Mouse (Mus musculus) limb, embryonic 14.5 days (tissue): ENCODE data around the gene Vps25. TPM values are rescaled to one million over a fixed set of nuclear protein-coding genes. Genes with fewer than 3 reads are reported as not detected.

Source experiments
- ATAC-seq: fragments of 200-750 bp; cut with Nextera tagmentation; 2 replicates; pipeline ENCODE4 v1.8.0; 2017; ENCODE audit warnings: low read depth, moderate number of reproducible peaks, moderate TSS enrichment; ENCODE audit not compliant: low FRiP score
- DNase-seq: peaks from one replicate; pipeline ENCODE4 v3.0.0-alpha.2; 2015; ENCODE audit warnings: low spot score
- H3K27ac ChIP-seq: fragments of 300-500 bp; sonication (generic); replicated peaks from 2 replicates; pipeline ENCODE4 v1.5.1; 2014; ENCODE audit warnings: low read depth, mild to moderate bottlenecking, low read length, moderate library complexity, mixed read lengths
- H3K27me3 ChIP-seq: fragments of 300-500 bp; sonication (generic); 2 replicates; pipeline ENCODE4 v1.6.1; 2014; ENCODE audit warnings: low read length, mixed read lengths; ENCODE audit not compliant: control insufficient read depth, insufficient read depth
- H3K36me3 ChIP-seq: fragments of 300-500 bp; sonication (generic); 2 replicates; pipeline ENCODE4 v1.6.1; 2014; ENCODE audit warnings: mild to moderate bottlenecking, low read length, moderate library complexity, mixed read lengths; ENCODE audit not compliant: control insufficient read depth, insufficient read depth
- H3K4me1 ChIP-seq: fragments of 300-500 bp; sonication (generic); 2 replicates; pipeline ENCODE4 v1.6.1; 2014; ENCODE audit warnings: antibody characterized with exemption, low read length, mixed read lengths; ENCODE audit not compliant: control insufficient read depth, insufficient read depth
- H3K4me2 ChIP-seq: fragments of 300-500 bp; sonication (generic); replicated peaks from 2 replicates; pipeline ENCODE4 v1.6.1; 2014; ENCODE audit warnings: low read depth, mild to moderate bottlenecking, low read length, moderate library complexity; ENCODE audit not compliant: severe bottlenecking
- H3K4me3 ChIP-seq: fragments of 300-500 bp; sonication (generic); replicated peaks from 2 replicates; pipeline ENCODE4 v1.5.1; 2014; ENCODE audit warnings: low read length
- H3K9ac ChIP-seq: fragments of 300-500 bp; sonication (generic); 2 replicates; pipeline ENCODE4 v1.6.1; 2014; ENCODE audit warnings: mild to moderate bottlenecking, low read depth, low read length, moderate library complexity; ENCODE audit not compliant: severe bottlenecking
- H3K9me3 ChIP-seq: fragments of 300-500 bp; sonication (generic); 2 replicates; pipeline ENCODE4 v1.6.1; 2016; ENCODE audit warnings: low read length; ENCODE audit not compliant: control insufficient read depth
- POLR2A ChIP-seq: fragments of 200-500 bp; IDR thresholded peaks from 2 replicates; pipeline ENCODE4 v1.8.0; 2012; ENCODE audit warnings: inconsistent platforms, mild to moderate bottlenecking, moderate library complexity, borderline replicate concordance; ENCODE audit not compliant: insufficient read depth, insufficient read length; ENCODE audit errors: extremely low read depth
- WGBS: fragments of 180-500 bp; shearing (Covaris S2); extraction: QIAGEN DNeasy Blood & Tissue Kit; methylation state at CpG from one replicate; pipeline ENCODE4 v1.1.7; 2014; 5-methylcytosine and 5-hydroxymethylcytosine counted together
- polyA plus RNA-seq, 2 experiments: library from polyadenylated mRNA; depleted of rRNA in 1 of 2; stranded (reverse) in 1 of 2; unstranded in 1 of 2; fragments of >200 nt; fragmentation: Nextera tagmentation in 1 of 2; extraction: Ambion mirVana in 1 of 2; gene quantifications; 2 replicates each; pipeline versions ENCODE4 v1.2.1 to v1.2.3; 2012 to 2014

Vps25 gene
- polyA plus RNA-seq, 2 experiments: 70.3 to 120 TPM

DNA sequence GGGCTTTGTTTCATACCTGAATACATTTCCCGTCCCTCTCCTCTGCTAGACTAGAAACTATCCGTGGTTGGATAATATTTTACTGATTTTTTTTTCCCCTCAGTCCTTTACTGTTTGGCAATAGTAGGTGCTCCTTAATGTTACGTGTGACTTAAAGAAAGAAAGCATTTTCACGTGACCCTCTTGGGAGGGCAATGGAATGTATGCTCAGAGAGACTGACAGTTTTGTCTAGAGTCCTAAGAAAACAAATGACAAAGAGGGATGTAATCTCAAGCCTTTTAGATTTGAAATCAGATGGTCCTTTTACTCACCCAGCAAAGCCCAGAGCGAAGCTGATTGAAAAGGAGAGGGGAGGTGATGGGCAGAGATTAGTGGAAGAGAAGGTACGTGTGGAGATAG is 12.4 kb downstream of the Vps25 start:
- no peak overlapping the region for H3K4me2 ChIP-seq
- ATAC-seq: no peak
- DNase-seq: no peak
- peak overlapping the region; percentile 29; the same call in 1 of the 2 replicates for H3K4me3 ChIP-seq
- peaks cover 21% of the 10 kb centered on the region for H3K4me1 ChIP-seq
- no peaks in the 10 kb centered on the region for H3K9me3 ChIP-seq
- H3K36me3 ChIP-seq: no peaks in the 10 kb centered on the region
- no peak overlapping the region for H3K9ac ChIP-seq
- no peak overlapping the region for H3K27ac ChIP-seq
- TF ChIP-seq POLR2A: no peak
- 30% methylated on average over 6 of the region's 6 CpGs for WGBS
- H3K27me3 ChIP-seq: peaks cover 44% of the 10 kb centered on the region

DNA sequence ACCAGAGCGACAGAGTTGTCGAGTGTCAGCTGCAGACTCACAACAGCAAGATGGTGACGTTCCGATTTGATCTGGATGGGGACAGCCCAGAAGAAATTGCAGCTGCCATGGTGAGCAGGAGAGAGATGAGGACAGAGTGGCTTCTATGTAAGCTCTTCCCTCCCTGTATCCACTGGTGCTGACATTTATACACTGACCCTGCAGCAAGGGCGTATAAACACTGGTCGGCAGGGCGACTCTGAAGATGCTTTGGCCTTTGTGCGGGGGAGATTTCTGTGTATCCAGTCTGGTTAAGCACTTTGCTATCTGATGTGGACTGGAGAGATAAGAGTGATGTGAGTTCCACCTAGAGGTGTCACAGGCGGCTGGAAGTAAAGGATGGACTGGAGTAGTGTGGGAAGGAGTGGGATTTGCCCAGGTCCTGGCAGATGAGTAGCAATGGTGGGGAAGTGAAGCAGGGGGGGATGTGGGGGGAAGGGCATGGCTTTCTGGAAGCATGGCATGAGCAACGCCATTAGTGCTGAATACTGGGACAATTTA is 16.1 kb downstream of the Vps25 start:
- DNase-seq (no peak), ATAC-seq (no peak)
- Histone ChIP-seq H3K9ac (no peak overlapping the region), H3K4me3 (no peak overlapping the region), H3K4me1 (peaks cover 6% of the 10 kb centered on the region; the same call in 1 of the 2 replicates), H3K4me2 (no peak overlapping the region), H3K27me3 (peaks cover 16% of the 10 kb centered on the region; the same call in 1 of the 2 replicates), H3K9me3 (no peaks in the 10 kb centered on the region), H3K36me3 (0 out of 2 replicates have a peak, but pooled peaks cover 5% of the 10 kb centered on the region), H3K27ac (no peak overlapping the region)
- TF ChIP-seq POLR2A: no peak
- WGBS: 16% methylated on average over 10 of the region's 10 CpGs

DNA sequence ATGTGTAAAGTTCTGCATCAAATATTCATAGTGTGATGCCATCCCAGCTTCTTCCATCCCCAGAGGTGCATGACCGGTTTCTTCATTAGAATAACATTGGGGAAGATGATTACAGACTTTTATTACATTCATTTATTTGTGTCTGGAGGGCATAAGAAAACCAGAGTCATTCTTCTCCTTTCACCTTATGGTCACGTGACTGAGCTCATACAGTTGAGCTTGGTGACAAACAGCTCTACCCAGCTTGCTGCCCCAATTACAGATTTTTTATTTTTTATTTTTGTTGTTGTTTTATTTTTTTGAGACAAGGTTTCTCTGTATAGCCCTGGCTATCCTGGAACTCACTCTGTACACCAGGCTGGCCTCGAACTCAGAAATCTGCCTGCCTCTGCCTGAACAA is 18.9 kb downstream of the Vps25 start:
- 78% methylated on average over 3 of the region's 3 CpGs for WGBS
- no peak for TF ChIP-seq POLR2A
- no peak overlapping the region for H3K4me3 ChIP-seq
- no peak overlapping the region for H3K9ac ChIP-seq
- peaks cover 5% of the 10 kb centered on the region for H3K4me1 ChIP-seq
- DNase-seq: no peak
- no peaks in the 10 kb centered on the region for H3K9me3 ChIP-seq
- ATAC-seq: no peak
- no peak overlapping the region for H3K4me2 ChIP-seq
- 0 out of 2 replicates have a peak, but pooled peaks cover 10% of the 10 kb centered on the region for H3K36me3 ChIP-seq
- no peak overlapping the region for H3K27ac ChIP-seq
- peaks cover 4% of the 10 kb centered on the region; the same call in 1 of the 2 replicates for H3K27me3 ChIP-seq

DNA sequence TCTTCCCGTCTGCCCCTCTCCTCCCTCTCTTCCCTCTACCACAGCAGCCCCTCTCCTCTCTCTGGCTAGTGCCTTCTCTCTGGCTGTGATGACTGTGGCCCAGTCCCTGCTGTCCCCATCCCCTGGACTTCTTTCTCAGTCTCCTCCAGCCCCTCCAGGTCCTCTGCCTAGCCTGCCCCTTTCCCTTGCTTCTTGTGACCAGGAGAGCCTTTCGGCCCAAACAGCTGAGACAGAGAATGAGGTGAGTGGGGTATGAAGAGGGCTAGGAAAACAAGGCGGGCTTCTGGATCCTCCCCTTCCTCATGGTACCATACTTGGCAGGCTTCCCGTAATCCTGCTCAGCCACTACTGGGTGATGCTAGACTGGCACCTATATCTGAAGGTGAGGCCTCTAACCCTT is 21.8 kb downstream of the Vps25 start:
- 67% methylated on average over 4 of the region's 4 CpGs for WGBS
- H3K9me3 ChIP-seq: no peaks in the 10 kb centered on the region
- no peak for TF ChIP-seq POLR2A
- no peak overlapping the region for H3K27ac ChIP-seq
- no peak overlapping the region for H3K9ac ChIP-seq
- H3K27me3 ChIP-seq: no peaks in the 10 kb centered on the region
- H3K4me1 ChIP-seq: peaks cover 18% of the 10 kb centered on the region
- ATAC-seq (no peak), DNase-seq (no peak)
- H3K4me3 ChIP-seq: no peak overlapping the region
- H3K36me3 ChIP-seq: 0 out of 2 replicates have a peak, but pooled peaks cover 10% of the 10 kb centered on the region
- no peak overlapping the region for H3K4me2 ChIP-seq

DNA sequence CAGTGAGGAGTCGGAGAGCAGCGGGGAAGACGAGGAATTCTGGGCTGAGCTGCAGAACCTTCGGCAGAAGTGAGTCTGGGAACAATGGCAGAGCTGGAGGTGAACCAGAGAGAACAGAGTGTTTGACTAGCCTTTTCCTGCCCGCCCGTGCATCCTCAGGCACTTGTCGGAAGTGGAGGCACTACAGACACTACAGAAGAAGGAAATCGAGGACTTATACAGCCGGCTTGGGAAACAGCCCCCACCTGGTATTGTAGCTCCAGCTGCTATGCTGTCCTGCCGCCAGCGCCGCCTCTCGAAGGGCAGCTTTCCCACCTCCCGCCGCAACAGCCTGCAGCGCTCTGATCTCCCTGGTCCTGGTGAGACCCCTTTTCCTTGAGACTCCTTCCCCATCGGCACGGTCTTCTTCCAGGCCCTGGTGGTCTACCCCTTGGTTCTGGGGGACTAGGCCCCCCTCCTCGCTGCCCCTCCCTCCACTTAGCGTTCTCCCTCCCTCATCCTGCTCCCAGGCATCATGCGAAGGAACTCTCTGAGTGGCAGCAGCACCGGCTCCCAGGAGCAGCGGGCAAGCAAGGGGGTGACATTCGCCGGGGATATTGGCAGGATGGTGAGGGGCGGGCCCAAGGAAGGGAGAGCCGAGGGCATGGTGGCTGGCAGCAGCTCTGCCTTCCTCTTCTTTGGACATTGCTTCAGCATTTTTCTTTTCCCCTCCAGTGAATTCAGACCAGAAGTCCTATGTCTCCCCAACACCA is 23.0 kb downstream of the Vps25 start:
- 0 out of 2 replicates have a peak, but pooled peaks cover 10% of the 10 kb centered on the region for H3K36me3 ChIP-seq
- no peak for TF ChIP-seq POLR2A
- no peak overlapping the region for H3K9ac ChIP-seq
- no peak overlapping the region for H3K4me3 ChIP-seq
- peaks cover 18% of the 10 kb centered on the region for H3K4me1 ChIP-seq
- DNase-seq: no peak
- no peak overlapping the region; the same call in 1 of the 2 replicates for H3K4me2 ChIP-seq
- WGBS: 32% methylated on average over 23 of the region's 27 CpGs
- no peaks in the 10 kb centered on the region for H3K9me3 ChIP-seq
- no peak overlapping the region for H3K27ac ChIP-seq
- H3K27me3 ChIP-seq: no peaks in the 10 kb centered on the region
- ATAC-seq: no peak
